Mouse (Mus musculus): ENCODE measurements at regions not wholly inside any gene's neighbourhood (a gene's known extent, or its start where the extent isn't known, plus 50 kb on each side); places are given as distances from the start of the nearest gene placed in this dataset.

DNA sequence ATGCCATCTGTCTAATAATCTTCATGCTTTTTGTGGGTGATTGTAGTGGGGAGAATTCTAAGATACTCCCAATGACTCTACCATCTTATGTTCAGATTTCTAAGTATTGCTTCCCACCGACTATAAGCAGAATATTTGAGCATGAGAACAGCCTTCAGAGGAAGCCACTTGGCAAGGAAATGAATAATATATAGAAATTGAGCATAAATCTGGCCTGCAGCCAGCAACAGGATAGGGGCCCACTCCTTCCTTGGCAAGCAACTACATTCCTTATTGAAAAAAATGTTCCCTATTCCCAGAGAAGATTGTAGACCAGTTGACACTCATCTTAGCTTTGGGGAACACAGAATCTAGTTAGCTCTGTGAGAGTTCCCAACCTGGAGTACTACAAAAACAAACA lies 591.5 kb upstream of the A1bg start:
- DNase-seq (ENCODE audit: low spot score in 2 of 2), result peak in 1 of 2 experiments; percentile 52

DNA sequence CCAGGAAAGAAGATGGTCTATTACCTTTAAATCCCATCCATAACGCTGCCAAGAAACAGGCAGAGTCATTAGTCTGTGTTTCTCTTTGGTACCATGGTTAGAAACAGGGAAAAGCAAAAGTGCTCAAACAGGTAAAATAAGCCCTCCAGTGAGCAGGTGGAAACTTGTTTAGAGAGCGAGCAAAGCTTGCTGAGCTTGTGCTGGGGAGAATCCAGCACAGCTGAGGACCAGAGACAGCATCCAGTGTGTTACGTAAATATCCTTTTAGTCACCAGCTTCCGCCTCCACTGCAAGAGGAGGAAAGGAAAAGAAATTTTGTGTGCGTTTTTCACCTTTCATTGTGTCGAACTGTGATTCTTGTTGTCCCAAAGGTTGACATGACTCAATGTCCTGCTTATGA lies 586.0 kb upstream of the A1bg start:
- DNase-seq (ENCODE audit: low spot score in 2 of 2), result no peak

DNA sequence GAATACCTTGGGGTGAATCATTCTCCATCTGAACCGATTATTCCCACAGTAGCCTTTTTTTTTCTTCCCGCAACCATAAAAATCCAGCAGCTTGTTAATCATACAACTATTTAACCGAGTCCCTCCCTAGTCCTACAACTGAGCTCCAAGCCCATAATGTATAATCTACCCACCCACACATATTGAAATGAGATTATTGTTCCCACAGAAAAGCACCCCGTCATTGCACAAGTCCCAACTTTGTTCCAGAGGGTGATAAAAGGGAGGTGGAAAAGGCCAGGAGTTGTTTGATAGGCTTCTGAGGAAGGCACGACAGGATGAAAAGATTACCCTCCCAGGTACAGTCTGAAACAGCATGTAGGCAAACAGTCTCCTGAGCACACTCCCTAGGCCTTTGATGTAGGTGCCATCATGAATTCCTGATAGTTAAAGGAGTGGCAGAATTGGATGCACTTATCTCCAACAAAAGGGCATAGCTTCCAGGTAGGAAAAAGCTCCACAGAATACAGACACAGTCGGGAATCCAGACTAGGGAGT lies 583.6 kb upstream of the A1bg start:
- DNase-seq (ENCODE audit: low spot score in 2 of 2), result no peak

DNA sequence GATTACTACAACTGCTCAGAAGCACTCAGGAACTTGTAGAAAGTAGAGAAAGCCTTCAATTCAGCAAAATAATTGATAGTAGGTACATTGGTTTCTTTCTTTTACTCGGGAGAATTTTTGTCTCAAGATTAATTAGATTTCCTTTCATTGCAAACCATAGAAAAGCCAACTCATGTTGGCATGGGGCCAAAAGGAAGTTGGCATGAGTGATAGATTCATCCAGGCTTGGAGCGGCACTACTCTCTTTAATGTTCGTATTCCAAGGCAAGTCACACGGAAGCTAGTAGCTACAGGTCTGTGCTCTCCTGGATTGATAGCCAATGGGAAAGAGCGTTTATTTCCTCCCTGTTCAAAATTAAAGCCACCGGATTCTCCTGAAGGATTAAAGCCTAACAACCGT lies 580.6 kb upstream of the A1bg start:
- DNase-seq (ENCODE audit: low spot score in 2 of 2), result peak in 1 of 2 experiments; percentile 14

GRCm38 (mm10) chr15:61489731-61490130 lies 566.9 kb upstream of the A1bg start:
- no peak for DNase-seq (ENCODE audit: low spot score in 2 of 2)

- no peak for DNase-seq (ENCODE audit: low spot score in 2 of 2)
Observed at GRCm38 (mm10) chr15:61481861-61482260, 559.0 kb upstream of the A1bg start.

DNA sequence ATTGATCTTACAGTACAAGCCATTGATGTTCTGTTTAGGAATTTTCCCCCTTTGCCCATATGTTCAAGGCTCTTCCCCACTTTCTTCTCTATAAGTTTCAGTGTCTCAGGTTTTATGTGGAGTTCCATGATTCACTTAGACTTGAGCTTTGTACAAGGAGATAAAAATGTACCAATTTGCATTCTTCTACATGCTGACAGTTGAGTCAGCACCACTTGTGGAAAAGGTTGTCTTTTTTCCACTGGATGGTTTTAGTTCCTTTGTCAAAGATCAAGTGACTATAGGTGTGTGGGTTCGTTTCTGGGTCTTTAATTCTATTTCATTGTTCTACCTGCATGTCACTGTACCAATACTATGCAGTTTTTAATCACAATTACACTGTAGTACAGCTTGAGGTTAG lies 551.1 kb upstream of the A1bg start:
- no peak for DNase-seq (ENCODE audit: low spot score in 2 of 2)

DNA sequence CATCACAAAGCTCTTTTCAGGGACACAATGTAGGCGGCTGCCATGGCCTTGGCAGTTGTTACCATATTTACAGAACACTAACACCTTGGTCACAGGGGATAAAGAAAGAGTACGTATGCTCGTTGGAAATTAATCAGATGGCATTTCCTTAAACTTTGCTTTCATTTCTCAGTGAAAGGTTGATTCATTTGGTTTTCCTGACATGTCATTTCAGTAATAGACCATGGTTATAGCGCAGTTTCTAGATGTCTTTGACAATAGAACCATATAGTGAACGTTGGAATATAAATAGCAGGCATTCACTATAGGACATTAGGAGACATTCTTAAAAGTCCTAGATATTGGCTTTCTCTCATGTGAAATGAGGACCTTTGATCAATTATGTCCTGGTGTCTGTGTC lies 532.2 kb upstream of the A1bg start:
- no peak for DNase-seq (ENCODE audit: low spot score in 2 of 2)

GRCm38 (mm10) chr15:61454350-61454671 lies 531.5 kb upstream of the A1bg start:
- DNase-seq (ENCODE audit: low spot score in 2 of 2), result peak in 1 of 2 experiments; percentile 7

DNA sequence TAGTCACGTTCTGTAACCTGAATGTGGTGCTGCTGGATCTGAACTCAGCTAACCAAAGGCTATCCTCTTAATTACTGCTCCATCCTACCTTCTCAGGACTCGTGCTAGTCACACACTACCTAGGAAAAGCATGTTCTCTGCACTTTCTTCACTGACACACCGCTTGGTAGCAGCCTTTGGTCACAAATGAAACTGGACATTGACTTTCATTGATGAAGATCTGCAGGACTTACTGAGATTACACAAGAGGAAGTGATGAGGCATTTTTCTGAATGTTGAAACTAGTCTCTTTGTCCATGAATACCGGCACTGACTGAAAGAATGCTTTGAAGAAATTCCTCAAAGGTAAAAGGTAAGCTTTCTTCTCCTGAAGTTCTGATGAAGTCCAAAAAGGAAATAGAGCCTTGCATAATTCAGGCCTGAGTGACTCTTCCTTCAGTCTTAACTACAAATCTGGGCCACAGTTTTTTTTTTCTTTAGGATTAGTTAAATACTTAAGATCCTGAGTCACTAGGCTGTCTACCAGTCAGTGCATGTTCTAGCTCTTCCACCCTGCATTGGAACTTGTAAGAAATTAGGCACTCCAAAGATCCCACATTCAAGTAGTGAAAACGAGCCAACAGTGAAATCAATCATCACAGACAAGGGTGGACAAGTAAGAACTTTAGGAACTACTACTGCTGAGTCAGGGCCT lies 531.0 kb upstream of the A1bg start:
- no peak for DNase-seq (ENCODE audit: low spot score in 2 of 2)

- no peak for DNase-seq (ENCODE audit: low spot score in 2 of 2)
Observed at GRCm38 (mm10) chr15:61450217-61450616, 527.4 kb upstream of the A1bg start.

- no peak for DNase-seq (ENCODE audit: low spot score in 2 of 2)
Observed at GRCm38 (mm10) chr15:61448482-61448881, 525.7 kb upstream of the A1bg start.

DNA sequence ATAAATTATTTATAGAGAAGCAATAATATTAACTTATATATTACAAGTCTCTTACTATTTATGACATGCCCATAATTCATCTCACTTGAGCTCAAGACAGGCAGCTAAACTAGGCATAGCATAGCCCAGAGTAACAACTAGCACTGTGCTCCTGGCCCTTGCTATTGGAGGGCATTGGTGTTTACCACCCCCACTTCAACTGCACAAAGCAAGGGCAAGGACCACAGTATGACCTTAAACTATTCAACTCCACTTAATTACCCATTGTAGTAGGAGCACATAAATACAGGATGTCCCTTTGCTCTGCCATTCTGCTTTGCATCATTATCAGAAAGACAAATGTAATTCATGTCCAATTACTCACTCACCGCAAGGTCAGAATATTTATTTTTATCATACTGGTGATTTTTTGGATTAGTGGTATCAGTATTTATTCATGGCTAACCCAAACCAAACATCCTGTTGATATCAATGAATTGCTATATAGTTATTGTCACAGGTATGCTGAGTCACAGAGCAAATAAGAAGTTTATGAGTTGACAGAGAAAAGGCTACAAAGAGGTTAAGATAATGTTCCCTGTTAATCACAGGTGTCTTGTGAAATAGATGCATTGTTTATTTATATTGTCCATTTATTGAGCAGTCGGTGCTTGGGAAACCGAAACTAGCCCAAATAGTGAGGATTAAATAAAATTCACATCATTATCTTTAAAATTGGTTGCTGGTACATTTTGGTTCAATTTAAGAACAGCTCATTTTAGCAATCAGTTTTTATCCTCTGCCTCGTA lies 523.4 kb upstream of the A1bg start:
- no peak for DNase-seq (ENCODE audit: low spot score in 2 of 2)

GRCm38 (mm10) chr15:61441734-61442398 lies 519.1 kb upstream of the A1bg start:
- DNase-seq (ENCODE audit: low spot score in 2 of 2), result no peak

GRCm38 (mm10) chr15:61441012-61441411 lies 518.2 kb upstream of the A1bg start:
- DNase-seq (ENCODE audit: low spot score in 2 of 2), result no peak

GRCm38 (mm10) chr15:61440284-61440683 lies 517.5 kb upstream of the A1bg start:
- DNase-seq (ENCODE audit: low spot score in 2 of 2), result no peak

DNA sequence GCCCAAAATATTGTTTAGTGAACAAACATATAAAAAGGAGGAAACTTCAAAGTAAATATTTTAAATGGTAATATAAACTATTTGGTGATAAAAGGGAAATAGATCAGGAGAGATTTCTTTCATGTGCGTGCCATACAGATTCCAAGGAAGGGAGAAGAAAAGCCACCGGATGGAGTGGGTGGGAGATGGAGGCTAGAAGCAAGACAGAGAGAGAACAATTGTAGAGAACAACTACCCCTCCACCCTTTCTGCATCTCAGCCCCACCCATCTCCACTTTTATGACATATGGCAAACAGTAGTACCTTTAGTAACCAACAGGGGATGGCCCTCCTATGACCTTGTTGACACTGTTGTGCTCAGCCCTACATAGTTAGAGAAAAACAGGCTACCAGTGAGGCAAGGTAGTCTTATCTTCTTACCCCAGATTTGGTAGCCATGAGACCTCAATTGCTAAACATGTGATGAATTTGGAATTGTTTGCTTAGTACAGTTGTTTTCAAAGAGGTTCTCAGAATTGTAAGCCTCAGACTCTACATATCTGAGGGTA lies 516.9 kb upstream of the A1bg start:
- no peak for DNase-seq (ENCODE audit: low spot score in 2 of 2)

DNA sequence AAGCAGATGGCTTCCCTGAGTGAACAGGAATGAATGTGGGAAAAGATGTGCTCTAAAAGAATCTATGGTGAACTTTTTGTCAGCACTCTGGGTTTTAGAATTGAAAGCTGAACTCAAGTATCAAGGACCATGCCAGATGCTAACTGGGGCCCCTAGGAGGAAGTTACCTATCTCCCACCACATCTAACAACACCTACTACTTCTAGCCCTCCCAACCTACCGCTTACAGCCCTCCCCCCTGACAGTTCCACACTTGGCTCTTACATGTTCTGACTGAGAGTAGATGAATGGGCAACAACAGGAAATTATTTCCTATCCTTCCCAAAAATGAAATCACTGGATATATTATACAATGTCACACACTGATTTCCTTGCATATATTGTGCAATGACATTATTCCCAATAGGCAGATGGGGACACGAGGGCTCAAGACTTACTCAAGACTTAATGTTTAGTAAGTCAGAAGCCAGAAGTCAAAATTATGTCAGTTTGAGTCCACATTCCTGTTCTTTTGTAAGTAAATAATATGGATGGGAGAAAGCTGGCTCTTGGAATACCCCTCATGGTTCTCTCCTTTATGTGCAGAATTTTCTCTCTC lies 506.1 kb upstream of the A1bg start:
- DNase-seq (ENCODE audit: low spot score in 2 of 2), result no peak

DNA sequence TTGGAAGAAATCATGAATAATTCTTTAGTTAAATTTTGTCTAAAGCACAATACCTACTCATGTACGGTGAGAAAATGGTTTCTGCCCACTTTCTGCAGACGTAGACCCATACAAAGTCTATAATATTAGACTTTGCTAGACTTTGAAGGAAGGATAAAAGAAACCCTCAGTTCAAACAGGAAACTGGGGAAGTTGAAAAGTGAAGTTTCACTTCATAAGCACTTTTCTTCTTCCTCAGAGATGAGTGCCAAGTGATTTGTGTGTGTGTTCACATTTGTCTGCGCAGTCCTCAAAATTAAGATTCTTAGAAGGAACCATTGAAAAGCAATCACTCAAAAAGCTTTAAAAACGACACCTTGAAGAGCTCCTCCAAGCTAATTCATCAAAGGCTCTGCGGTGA lies 500.2 kb upstream of the A1bg start:
- no peak for DNase-seq (ENCODE audit: low spot score in 2 of 2)

GRCm38 (mm10) chr15:61417506-61417905 lies 494.7 kb upstream of the A1bg start:
- DNase-seq (ENCODE audit: low spot score in 2 of 2), result no peak

- no peak for DNase-seq (ENCODE audit: low spot score in 2 of 2)
Observed at GRCm38 (mm10) chr15:61416841-61417240, 494.0 kb upstream of the A1bg start.

DNA sequence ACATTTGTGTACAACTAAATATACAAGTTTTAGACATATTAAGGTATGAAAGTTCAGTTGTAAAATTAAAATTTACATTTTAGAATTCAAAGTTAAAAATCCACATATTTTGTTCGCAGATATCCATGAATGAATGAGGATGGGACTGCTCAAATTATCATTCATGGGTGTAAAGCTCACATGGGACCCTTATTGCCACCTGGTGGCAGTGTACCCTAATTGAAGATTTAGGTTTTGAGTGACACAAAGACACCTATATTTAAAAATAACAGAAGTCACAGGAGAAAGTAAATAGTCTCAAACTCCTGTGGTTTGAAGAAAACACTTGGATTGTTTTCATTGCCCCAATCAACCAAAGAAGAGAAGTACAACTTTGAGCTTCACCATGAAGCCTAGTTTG lies 492.8 kb upstream of the A1bg start:
- DNase-seq (ENCODE audit: low spot score in 2 of 2), result no peak
